Mouse (Mus musculus): ENCODE measurements around the gene Neo1.
"Not testable (repeated sequence)": the region's sequence is repeated elsewhere in the genome, so short reads cannot be mapped to it uniquely, and the experiment has no call there.

Neo1 gene

GRCm38 (mm10) chr9:59013365-59013764, 22.9 kb downstream of the Neo1 start:
- no peak for DNase-seq (ENCODE audit: low read depth in 2 of 2, low spot score in 2 of 2)

- no peak for DNase-seq (ENCODE audit: low read depth in 2 of 2, low spot score in 2 of 2)
Measured at GRCm38 (mm10) chr9:58989255-58989928, 46.8 kb downstream of the Neo1 start.

GRCm38 (mm10) chr9:58979034-58979433, 57.2 kb downstream of the Neo1 start:
- no peak for DNase-seq (ENCODE audit: low read depth in 2 of 2, low spot score in 2 of 2)

DNA sequence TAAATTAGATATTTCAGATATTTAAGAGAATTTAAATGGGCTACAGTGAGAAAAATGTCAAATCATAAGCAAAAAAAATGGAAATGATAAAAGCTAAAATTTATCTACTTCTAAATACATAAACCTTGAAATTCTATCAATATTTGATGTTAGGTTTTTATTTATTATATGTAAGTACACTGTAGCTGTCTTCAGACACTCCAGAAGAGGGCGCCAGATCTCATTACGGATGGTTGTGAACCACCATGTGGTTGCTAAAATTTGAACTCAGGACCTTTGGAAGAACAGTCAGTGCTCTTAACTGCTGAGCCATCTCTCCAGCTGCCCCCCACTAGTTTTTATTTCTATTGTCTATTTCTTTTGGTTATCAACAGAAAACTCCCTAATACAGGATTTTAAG, 65.1 kb downstream of the Neo1 start:
- not testable (repeated sequence) for DNase-seq (ENCODE audit: low read depth in 2 of 2, low spot score in 2 of 2)

DNA sequence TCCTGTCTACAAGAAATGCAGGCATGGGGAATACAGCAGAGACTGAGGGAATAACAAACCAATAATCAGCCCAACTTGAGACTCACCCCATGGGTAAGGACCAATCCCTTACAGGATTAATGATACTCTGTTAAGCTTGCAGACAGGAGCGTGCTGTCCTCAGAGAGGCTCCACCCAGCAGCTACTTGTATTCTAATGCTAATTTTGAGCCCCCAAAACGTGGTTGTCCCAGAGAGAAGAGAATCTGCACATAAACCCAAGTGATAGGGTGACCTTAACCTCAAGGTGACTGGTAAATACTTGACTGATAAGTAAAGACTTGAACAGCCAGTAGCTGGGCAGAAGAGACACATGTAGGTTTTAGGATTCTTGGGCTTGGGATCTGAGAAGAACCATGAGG, 68.9 kb downstream of the Neo1 start:
- no peak for DNase-seq (ENCODE audit: low read depth in 2 of 2, low spot score in 2 of 2)

GRCm38 (mm10) chr9:58955507-58955906, 80.7 kb downstream of the Neo1 start:
- no peak for DNase-seq (ENCODE audit: low read depth in 2 of 2, low spot score in 2 of 2)

DNA sequence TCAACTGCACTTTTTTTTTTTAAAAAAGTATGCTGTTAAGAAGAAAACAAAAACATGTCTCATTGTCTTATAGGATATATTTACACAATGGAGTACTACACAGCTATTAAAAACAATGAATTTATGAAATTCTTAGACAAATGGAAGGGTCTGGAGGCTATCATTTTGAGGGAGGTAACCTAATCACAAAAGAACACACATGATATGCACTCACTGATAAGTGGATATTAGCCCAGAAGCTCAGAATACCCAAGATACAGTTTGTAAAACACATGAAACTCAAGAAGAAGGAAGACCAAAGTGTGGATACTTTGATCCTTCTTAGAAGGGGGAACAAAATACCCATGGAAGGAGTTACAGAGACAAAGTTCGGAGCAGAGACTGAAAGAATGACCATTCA, 90.3 kb downstream of the Neo1 start:
- DNase-seq (ENCODE audit: low read depth in 2 of 2, low spot score in 2 of 2) = not testable (repeated sequence)

DNA sequence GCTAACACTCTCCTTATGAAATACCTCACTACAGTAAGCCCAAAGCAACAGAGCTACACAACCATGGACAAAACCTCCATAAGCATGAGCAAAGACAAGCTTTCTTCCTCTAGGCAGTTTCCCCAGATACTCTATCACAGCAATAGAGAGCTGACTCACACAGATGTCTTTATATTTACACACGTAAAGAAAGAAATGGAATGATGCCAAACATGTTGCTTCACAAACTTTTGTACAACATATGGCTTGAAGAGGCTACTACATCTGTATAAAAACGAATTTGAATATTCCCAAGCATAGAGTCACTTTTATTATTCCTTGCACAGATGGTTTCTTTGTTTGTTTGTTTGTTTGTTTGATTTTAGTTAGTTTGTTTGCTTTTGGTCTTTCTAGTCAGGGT, 101.5 kb downstream of the Neo1 start:
- no peak for DNase-seq (ENCODE audit: low read depth in 2 of 2, low spot score in 2 of 2)

- peak; percentile 3 to 32 for DNase-seq (ENCODE audit: low read depth in 2 of 2, low spot score in 2 of 2)
Measured at GRCm38 (mm10) chr9:58928103-58928502, 108.1 kb downstream of the Neo1 start.

DNA sequence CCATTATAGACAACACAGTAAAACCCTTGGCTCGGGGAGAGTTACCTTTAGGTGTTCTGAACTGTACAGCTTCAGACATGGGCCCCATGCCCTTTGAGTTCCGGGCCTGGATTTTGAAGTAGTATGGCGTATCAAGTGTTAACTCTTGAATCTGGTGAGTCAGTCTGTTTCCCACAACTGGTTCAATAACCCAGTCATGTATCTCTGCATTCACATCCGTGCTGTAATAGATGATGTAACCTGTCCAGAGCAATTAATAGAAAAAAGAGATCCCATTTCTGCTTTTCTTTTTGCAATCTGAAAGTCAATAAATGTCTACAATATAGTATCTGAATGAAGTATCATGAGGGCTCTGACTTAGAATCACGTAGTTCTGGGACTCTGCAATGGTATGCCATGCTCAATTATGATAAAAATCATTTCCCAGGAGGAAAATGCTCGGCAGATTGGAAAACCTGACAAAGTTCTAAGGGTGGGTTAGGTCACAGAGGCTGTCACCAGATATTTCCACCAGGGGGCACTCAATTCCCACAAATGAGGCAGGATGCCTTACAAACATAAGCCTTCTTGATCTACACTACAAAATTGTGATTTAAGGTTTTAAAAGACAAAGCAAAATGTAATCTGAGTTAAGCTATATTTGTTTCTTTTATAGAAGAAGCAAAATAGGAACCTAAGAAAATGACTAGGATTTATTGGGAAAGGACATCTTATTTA, 133.2 kb downstream of the Neo1 start:
- peak in 1 of 2 experiments; percentile 9 for DNase-seq (ENCODE audit: low read depth in 2 of 2, low spot score in 2 of 2)

DNA sequence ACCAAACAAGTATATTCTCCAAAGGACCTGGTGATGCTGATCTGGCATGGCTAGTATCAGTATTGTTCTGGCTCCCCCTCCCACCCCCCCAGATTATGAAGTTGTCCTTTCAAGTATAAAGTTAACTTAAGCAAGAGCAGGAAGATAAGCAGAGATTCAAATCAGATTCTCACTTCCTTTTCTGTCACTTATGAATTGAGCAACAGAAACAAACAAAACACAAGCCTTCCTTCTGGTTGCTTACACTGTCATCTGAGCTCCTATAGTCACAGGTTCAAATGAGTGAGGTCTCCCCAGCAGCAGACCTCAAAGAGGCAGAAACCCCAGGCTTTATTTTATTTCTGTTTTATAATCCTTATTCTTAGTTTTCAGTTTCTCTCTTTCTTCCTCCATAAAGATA, 136.6 kb downstream of the Neo1 start:
- no peak for DNase-seq (ENCODE audit: low read depth in 2 of 2, low spot score in 2 of 2)

- DNase-seq (ENCODE audit: low read depth in 2 of 2, low spot score in 2 of 2) = no peak
Measured at GRCm38 (mm10) chr9:58891840-58892640, 144.2 kb downstream of the Neo1 start.

GRCm38 (mm10) chr9:58890893-58891292, 145.3 kb downstream of the Neo1 start:
- no peak for DNase-seq (ENCODE audit: low read depth in 2 of 2, low spot score in 2 of 2)

- no peak for DNase-seq (ENCODE audit: low read depth in 2 of 2, low spot score in 2 of 2)
Measured at GRCm38 (mm10) chr9:58889782-58890448, 146.3 kb downstream of the Neo1 start.

- no peak for DNase-seq (ENCODE audit: low read depth in 2 of 2, low spot score in 2 of 2)
Measured at GRCm38 (mm10) chr9:58882686-58883085, 153.6 kb downstream of the Neo1 start.

GRCm38 (mm10) chr9:58879836-58880235, 156.4 kb downstream of the Neo1 start:
- DNase-seq (ENCODE audit: low read depth in 2 of 2, low spot score in 2 of 2) = no peak

DNA sequence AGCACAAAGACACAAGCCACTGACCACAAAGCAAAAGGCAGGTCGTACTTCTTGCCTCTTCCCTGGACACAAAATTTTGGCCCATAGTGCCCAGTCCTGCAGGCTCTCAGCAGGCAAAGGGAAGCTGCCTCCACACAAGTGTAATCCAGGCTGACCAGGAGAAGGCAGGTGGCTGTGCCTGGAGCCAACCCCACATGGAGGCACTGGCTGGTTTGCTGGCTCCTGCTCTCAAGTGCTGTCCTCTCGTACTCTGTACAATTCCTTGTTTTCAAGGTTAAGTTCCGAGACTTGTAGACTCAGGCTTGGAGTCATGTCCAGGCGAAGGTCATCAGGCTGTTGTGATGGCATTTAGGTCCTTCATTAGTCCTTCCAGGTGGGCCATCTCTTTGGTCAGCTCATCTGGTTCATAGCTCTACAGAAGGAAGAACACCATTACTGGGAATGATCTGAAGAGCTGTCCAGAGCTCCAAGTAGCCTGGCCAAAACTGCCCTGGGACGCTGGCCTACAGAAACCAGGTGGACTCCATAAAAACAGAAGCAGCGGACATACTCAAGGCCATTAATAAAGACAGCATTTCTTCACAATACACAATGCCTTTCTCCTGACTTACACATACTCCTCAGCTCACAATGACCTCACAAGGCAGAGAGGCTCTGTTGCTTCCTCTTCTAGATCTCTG, 159.2 kb downstream of the Neo1 start:
- DNase-seq (ENCODE audit: low read depth in 2 of 2, low spot score in 2 of 2) = no peak

- no peak for DNase-seq (ENCODE audit: low read depth in 2 of 2, low spot score in 2 of 2)
Measured at GRCm38 (mm10) chr9:58875439-58875838, 160.8 kb downstream of the Neo1 start.

DNA sequence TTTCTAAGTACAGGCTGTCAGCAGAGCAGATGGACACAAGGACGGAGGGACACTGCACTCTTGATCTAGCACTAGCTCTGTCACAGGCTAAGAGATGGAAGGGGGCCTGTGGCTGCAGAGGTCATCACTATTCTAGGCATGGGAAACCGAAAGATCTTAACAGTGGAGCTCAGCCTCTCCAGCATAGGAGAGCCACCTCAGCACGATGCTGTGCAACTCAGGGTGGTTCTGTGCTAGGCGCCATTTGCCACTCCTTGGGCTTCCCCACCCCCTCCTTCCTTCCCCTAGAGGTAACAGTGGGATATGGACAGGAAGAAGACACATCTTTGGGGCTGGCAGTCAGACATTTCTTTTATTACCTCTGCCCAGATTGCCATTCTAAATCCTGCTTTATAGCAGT, 161.9 kb downstream of the Neo1 start:
- DNase-seq (ENCODE audit: low read depth in 2 of 2, low spot score in 2 of 2) = no peak

DNA sequence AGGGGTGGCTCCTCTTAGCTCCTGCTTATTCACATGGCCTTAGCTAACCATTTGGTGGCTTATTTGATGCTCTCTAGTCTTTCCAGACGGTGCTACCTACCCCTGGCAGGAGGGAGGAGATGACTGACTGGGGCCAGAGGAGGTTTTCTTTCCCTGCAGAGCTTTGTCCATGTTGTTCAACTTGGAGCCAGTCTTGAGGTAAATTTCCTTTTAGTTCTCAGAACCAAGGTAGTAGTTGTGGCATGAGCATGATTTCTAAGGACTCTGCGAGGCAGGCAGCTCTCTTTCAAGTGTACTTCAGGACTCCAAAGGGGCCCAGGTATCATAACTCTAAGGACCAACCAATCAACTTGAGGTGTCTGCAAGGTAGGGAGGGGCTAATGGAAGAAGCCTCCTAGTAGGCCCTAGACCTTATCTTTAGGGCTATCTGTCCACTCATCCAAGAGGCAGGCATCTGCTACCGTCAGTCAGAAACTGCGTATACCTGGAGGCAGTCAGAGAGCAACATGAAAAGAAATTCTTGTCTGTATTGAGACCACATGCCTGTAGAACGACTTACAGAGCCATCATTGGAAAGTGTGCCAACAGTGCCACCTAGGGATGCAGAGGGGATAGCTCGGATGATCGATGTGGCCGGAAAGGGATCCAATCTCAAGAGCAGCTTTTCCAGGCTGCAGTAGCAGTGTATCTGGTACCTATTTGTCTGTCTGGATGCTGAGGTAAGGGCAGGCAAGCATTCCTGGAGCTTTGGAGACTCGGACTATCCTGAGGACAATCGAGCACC, 162.5 kb downstream of the Neo1 start:
- no peak for DNase-seq (ENCODE audit: low read depth in 2 of 2, low spot score in 2 of 2)
